Mouse (Mus musculus) kidney, postnatal 0 days (tissue): Measurements from ENCODE around the gene Robo1. TPM values are rescaled to one million over a fixed set of nuclear protein-coding genes. Genes with fewer than 3 reads are reported as not detected.

Experiments
- ATAC-seq: fragments of 200-750 bp; cut with Nextera tagmentation; replicated peaks from 2 replicates; pipeline ENCODE4 v1.8.0; 2017; ENCODE audit warnings: low read depth, moderate number of reproducible peaks, moderate TSS enrichment, moderate library complexity; ENCODE audit not compliant: low FRiP score
- DNase-seq: peaks from one replicate; pipeline ENCODE4 v3.0.0-alpha.2; 2016; ENCODE audit warnings: low spot score
- H3K27ac ChIP-seq: fragments of 300-500 bp; sonication (generic); 2 replicates; pipeline ENCODE4 v1.5.1; 2014; ENCODE audit warnings: mild to moderate bottlenecking
- H3K27me3 ChIP-seq: fragments of 300-500 bp; sonication (generic); 2 replicates; pipeline ENCODE4 v1.6.1; 2014; ENCODE audit warnings: low read length, mixed read lengths; ENCODE audit not compliant: insufficient read depth
- H3K36me3 ChIP-seq: fragments of 300-500 bp; sonication (generic); 2 replicates; pipeline ENCODE4 v1.6.1; 2014; ENCODE audit warnings: low read length, mixed read lengths; ENCODE audit not compliant: insufficient read depth
- H3K4me1 ChIP-seq: fragments of 300-500 bp; sonication (generic); replicated peaks from 2 replicates; pipeline ENCODE4 v1.6.1; 2014; ENCODE audit warnings: antibody characterized with exemption, low read length, mixed read lengths; ENCODE audit not compliant: insufficient read depth
- H3K4me2 ChIP-seq: fragments of 300-500 bp; sonication (generic); 2 replicates; pipeline ENCODE4 v1.6.1; 2014; ENCODE audit warnings: mild to moderate bottlenecking, low read length, moderate library complexity, mixed read lengths
- H3K4me3 ChIP-seq: fragments of 300-500 bp; sonication (generic); replicated peaks from 2 replicates; pipeline ENCODE4 v1.5.1; 2014; ENCODE audit warnings: low read depth, low read length
- H3K9ac ChIP-seq: fragments of 300-500 bp; sonication (generic); 2 replicates; pipeline ENCODE4 v1.6.1; 2014; ENCODE audit warnings: low read depth, low read length
- H3K9me3 ChIP-seq: fragments of 300-500 bp; sonication (generic); replicated peaks from 2 replicates; pipeline ENCODE4 v1.6.1; 2016; ENCODE audit warnings: low read length, inconsistent platforms, mixed read lengths
- CTCF ChIP-seq: IDR thresholded peaks from 2 replicates; pipeline ENCODE4 v1.5.1; 2016; ENCODE audit warnings: antibody characterized with exemption, low read depth, mild to moderate bottlenecking, moderate library complexity
- WGBS: fragments of 180-500 bp; shearing (Covaris S2); extraction: QIAGEN DNeasy Blood & Tissue Kit; methylation state at CpG from one replicate; pipeline ENCODE4 v1.1.7; 2014; 5-methylcytosine and 5-hydroxymethylcytosine counted together
- polyA plus RNA-seq: library from polyadenylated mRNA; unstranded; fragments of >200 nt; fragmentation: Nextera tagmentation; extraction: Ambion mirVana; gene quantifications from 2 replicates; pipeline ENCODE4 v1.2.1, GENCODE M21; 2015

Robo1 gene
- polyA plus RNA-seq: 14.5 and 16.8 TPM in 2 replicates

DNA sequence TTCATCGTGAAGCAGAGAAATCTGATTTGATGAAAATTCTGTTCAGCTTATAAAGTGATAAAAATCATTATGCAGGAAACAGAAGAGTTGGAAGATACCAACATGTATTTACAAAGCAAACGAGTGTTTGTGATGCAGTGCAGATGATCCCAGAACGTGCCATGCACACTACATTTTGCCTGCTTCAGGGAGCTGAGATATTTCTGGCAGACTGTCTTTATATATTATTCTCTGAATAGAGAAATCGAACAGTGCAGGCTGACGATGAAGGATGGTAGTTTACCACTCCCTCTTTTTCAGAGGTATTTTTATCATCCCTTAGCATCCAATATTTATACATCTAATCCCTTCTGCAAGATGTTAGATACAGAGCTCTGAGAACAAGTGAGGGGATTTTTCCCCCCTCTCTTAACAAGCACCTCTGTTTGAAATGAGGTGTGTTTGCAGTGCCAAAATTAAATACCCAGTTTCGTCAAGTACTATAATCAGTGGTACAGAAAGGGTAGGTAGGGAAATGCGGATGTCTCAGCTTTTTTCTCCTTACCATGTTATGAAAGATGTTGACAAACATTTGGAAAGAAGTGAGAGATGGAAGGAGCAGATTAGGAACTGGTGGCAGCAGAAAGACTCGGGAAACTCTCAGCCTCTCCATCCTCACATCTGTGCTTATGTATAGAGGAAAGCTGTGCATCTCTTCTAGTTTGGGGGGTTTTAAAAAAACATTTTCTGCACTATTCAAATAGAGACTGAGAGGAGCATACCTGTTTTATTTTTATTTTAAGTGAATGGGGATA lies at the start of gene Robo1:
Gene Robo1 (plus strand): TSS at position 770 of the 794 bp plus-strand sequence.
- no peak for DNase-seq
- Histone ChIP-seq H3K9me3 (no peaks in the 10 kb centered on the region), H3K27me3 (no peaks in the 10 kb centered on the region), H3K9ac (no peak within 1 kb of the TSS), H3K4me3 (no peak within 1 kb of the TSS), H3K27ac (no peak within 1 kb of the TSS), H3K36me3 (no peaks in the 10 kb centered on the region), H3K4me1 (no peaks in the 10 kb centered on the region), H3K4me2 (no peak within 1 kb of the TSS)
- no peak for TF ChIP-seq CTCF
- WGBS: 77% methylated on average over 8 of the region's 8 CpGs
- ATAC-seq: no peak

DNA sequence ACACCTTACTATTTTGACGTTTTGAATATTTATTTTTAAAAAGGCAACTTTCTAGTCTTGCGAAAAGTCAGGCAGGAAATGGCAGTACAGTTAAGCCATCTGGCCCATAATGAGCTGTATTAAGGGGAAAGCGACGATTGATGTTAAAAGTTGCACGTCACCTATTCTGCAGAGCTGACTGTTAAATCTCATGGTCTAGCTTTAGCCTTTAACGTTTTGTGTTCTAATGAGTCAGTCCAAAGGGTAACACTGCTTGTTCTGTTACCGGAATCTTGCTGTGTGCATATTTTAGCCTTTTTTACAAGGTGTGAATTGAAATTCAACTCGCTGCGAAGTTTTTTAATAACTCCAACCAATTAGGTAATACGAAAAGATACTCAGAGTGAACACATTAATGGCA lies 40.3 kb upstream of the Robo1 start:
- ATAC-seq: no peak
- DNase-seq: no peak
- 86% methylated on average over 10 of the region's 10 CpGs for WGBS

DNA sequence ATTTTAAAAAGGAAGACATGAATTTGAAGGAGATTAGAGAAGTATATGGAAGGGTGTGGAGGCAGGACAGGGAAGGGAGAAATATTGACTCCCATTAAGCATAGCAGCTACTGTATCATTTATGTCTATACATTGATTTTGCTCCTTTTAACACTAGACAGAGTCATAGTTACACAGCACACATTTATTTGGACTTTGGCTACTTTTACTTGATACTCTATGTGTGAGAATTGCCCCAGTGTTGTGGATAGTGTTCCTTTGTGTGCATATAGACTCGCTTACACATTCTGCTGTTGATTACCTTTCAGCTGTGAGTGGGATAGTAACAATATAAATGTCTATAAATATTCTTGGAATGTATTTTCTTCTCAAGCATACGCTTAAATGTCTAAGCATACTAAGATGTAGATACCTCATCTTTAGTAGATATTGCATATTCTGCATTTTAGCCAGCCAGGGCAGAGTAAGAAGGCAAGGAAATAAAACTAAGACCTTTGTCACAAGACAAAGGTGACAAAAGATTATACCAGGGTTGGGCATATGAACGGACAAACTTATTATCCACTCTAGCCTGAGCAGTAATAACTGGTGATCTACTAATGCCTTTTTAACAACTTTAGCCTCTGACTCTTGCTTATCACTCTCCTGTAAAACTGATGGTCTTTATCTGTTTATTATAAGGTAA lies 31.6 kb upstream of the Robo1 start:
- DNase-seq (no peak), ATAC-seq (no peak)
- H3K9me3 ChIP-seq: no peaks in the 10 kb centered on the region
- no peaks in the 10 kb centered on the region for H3K36me3 ChIP-seq
- no peak overlapping the region for H3K4me3 ChIP-seq
- H3K27ac ChIP-seq: no peak overlapping the region
- TF ChIP-seq CTCF: no peak
- 89% methylated on average over 3 of the region's 3 CpGs for WGBS
- no peaks in the 10 kb centered on the region for H3K27me3 ChIP-seq
- no peaks in the 10 kb centered on the region for H3K4me1 ChIP-seq
- no peak overlapping the region for H3K9ac ChIP-seq
- H3K4me2 ChIP-seq: no peak overlapping the region

More for the DNA sequence above, 40.3 kb upstream of the Robo1 start:
- no peaks in the 10 kb centered on the region for H3K27me3 ChIP-seq
- H3K27ac ChIP-seq: no peak overlapping the region
- no peaks in the 10 kb centered on the region for H3K36me3 ChIP-seq
- H3K4me1 ChIP-seq: no peaks in the 10 kb centered on the region
- TF ChIP-seq CTCF: no peak
- H3K9ac ChIP-seq: no peak overlapping the region
- no peak overlapping the region for H3K4me2 ChIP-seq
- H3K4me3 ChIP-seq: no peak overlapping the region
- H3K9me3 ChIP-seq: no peaks in the 10 kb centered on the region

DNA sequence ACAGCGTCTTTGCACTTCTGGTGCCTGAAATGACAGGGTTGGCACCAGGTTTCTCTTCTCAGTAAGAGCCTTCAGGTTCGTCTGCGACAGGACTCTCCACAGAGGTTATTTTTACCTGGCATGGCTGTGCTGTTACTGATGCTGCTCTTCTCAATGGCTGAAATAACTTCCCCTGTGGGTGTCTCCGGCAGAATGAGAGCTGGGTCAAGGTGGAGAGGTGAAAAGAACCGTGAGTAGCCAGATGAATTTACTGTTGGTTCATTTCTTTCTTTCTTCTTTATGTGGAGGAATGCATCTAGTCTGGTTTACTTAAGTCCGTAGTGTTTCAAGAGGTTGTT lies 194 bp downstream of the Robo1 start:
- H3K27ac ChIP-seq: no peak overlapping the region
- no peaks in the 10 kb centered on the region for H3K4me1 ChIP-seq
- no peak overlapping the region for H3K4me2 ChIP-seq
- H3K9me3 ChIP-seq: no peaks in the 10 kb centered on the region
- ATAC-seq (no peak), DNase-seq (no peak)
- no peak overlapping the region for H3K9ac ChIP-seq
- no peaks in the 10 kb centered on the region for H3K27me3 ChIP-seq
- WGBS: 64% methylated on average over 6 of the region's 6 CpGs
- no peaks in the 10 kb centered on the region for H3K36me3 ChIP-seq
- TF ChIP-seq CTCF: no peak
- no peak overlapping the region for H3K4me3 ChIP-seq

DNA sequence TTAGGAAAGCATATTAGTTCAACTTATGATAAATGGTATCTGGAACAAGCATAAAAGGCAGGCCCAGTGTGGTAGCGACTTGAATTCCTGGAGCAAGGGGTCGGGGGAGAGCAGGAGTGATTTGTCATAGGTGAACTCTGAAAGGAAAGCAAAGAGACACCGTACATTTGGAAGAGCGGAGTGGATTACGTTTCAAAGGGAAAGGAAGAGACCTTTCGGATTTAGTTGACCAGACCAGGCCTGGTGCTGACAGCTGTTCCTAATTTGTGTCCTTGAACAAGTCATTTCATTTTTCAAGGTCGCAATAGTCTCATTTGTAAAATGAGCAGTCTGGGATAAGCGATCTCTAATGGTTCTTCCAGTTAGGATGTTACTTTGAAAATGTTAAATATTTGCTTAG lies 19.2 kb downstream of the Robo1 start:
- Histone ChIP-seq H3K9me3 (no peaks in the 10 kb centered on the region), H3K4me3 (no peak overlapping the region)
- DNase-seq: no peak

DNA sequence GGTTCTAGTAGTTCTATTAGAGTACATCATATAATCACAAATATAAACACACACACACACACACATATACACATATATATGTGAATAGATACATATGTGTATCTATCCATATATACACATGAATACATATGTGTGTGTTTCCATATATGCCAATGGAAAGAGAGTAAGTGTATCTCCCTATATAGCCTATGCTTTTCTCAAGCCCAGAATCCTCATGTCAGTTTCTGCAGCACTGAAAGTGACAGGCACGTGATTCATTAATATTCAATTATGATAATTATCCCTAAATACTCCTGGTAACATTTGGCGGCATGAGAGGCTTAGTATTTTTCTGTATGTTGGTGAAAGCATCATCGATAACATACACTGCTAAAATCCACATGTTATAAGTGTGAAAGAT lies 20.5 kb downstream of the Robo1 start:
- no peaks in the 10 kb centered on the region for H3K9me3 ChIP-seq
- H3K27ac ChIP-seq: no peak overlapping the region
- TF ChIP-seq CTCF: no peak
- no peak overlapping the region for H3K9ac ChIP-seq
- H3K27me3 ChIP-seq: no peaks in the 10 kb centered on the region
- no peak overlapping the region for H3K4me2 ChIP-seq
- no peaks in the 10 kb centered on the region for H3K36me3 ChIP-seq
- ATAC-seq (no peak), DNase-seq (no peak)
- H3K4me1 ChIP-seq: no peaks in the 10 kb centered on the region
- WGBS: 83% methylated on average over 3 of the region's 3 CpGs
- no peak overlapping the region for H3K4me3 ChIP-seq

More for the DNA sequence above, 19.2 kb downstream of the Robo1 start:
- H3K4me2 ChIP-seq: no peak overlapping the region
- no peak overlapping the region for H3K27ac ChIP-seq
- H3K4me1 ChIP-seq: no peaks in the 10 kb centered on the region
- no peak for ATAC-seq
- WGBS: 48% methylated on average over 8 of the region's 8 CpGs
- H3K27me3 ChIP-seq: no peaks in the 10 kb centered on the region
- no peak overlapping the region for H3K9ac ChIP-seq
- TF ChIP-seq CTCF: no peak
- H3K36me3 ChIP-seq: no peaks in the 10 kb centered on the region
